Mouse (Mus musculus) limb, embryonic 14.5 days (tissue): ENCODE data around the gene Xrn1. TPM values are rescaled to one million over a fixed set of nuclear protein-coding genes. Genes with fewer than 3 reads are reported as not detected.

Experiments
- ATAC-seq: fragments of 200-750 bp; cut with Nextera tagmentation; 2 replicates; pipeline ENCODE4 v1.8.0; 2017; ENCODE audit warnings: low read depth, moderate number of reproducible peaks, moderate TSS enrichment; ENCODE audit not compliant: low FRiP score
- DNase-seq: peaks from one replicate; pipeline ENCODE4 v3.0.0-alpha.2; 2015; ENCODE audit warnings: low spot score
- H3K27ac ChIP-seq: fragments of 300-500 bp; sonication (generic); replicated peaks from 2 replicates; pipeline ENCODE4 v1.5.1; 2014; ENCODE audit warnings: low read depth, mild to moderate bottlenecking, low read length, moderate library complexity, mixed read lengths
- H3K27me3 ChIP-seq: fragments of 300-500 bp; sonication (generic); 2 replicates; pipeline ENCODE4 v1.6.1; 2014; ENCODE audit warnings: low read length, mixed read lengths; ENCODE audit not compliant: control insufficient read depth, insufficient read depth
- H3K36me3 ChIP-seq: fragments of 300-500 bp; sonication (generic); 2 replicates; pipeline ENCODE4 v1.6.1; 2014; ENCODE audit warnings: mild to moderate bottlenecking, low read length, moderate library complexity, mixed read lengths; ENCODE audit not compliant: control insufficient read depth, insufficient read depth
- H3K4me1 ChIP-seq: fragments of 300-500 bp; sonication (generic); 2 replicates; pipeline ENCODE4 v1.6.1; 2014; ENCODE audit warnings: antibody characterized with exemption, low read length, mixed read lengths; ENCODE audit not compliant: control insufficient read depth, insufficient read depth
- H3K4me2 ChIP-seq: fragments of 300-500 bp; sonication (generic); replicated peaks from 2 replicates; pipeline ENCODE4 v1.6.1; 2014; ENCODE audit warnings: low read depth, mild to moderate bottlenecking, low read length, moderate library complexity; ENCODE audit not compliant: severe bottlenecking
- H3K4me3 ChIP-seq: fragments of 300-500 bp; sonication (generic); replicated peaks from 2 replicates; pipeline ENCODE4 v1.5.1; 2014; ENCODE audit warnings: low read length
- H3K9ac ChIP-seq: fragments of 300-500 bp; sonication (generic); 2 replicates; pipeline ENCODE4 v1.6.1; 2014; ENCODE audit warnings: mild to moderate bottlenecking, low read depth, low read length, moderate library complexity; ENCODE audit not compliant: severe bottlenecking
- H3K9me3 ChIP-seq: fragments of 300-500 bp; sonication (generic); 2 replicates; pipeline ENCODE4 v1.6.1; 2016; ENCODE audit warnings: low read length; ENCODE audit not compliant: control insufficient read depth
- POLR2A ChIP-seq: fragments of 200-500 bp; IDR thresholded peaks from 2 replicates; pipeline ENCODE4 v1.8.0; 2012; ENCODE audit warnings: inconsistent platforms, mild to moderate bottlenecking, moderate library complexity, borderline replicate concordance; ENCODE audit not compliant: insufficient read depth, insufficient read length; ENCODE audit errors: extremely low read depth
- WGBS: fragments of 180-500 bp; shearing (Covaris S2); extraction: QIAGEN DNeasy Blood & Tissue Kit; methylation state at CpG from one replicate; pipeline ENCODE4 v1.1.7; 2014; 5-methylcytosine and 5-hydroxymethylcytosine counted together
- polyA plus RNA-seq, 2 experiments: library from polyadenylated mRNA; depleted of rRNA in 1 of 2; stranded (reverse) in 1 of 2; unstranded in 1 of 2; fragments of >200 nt; fragmentation: Nextera tagmentation in 1 of 2; extraction: Ambion mirVana in 1 of 2; gene quantifications; 2 replicates each; pipeline versions ENCODE4 v1.2.1 to v1.2.3; 2012 to 2014

Gene Xrn1
- polyA plus RNA-seq, 2 experiments, result 14.7 to 18.4 TPM

DNA sequence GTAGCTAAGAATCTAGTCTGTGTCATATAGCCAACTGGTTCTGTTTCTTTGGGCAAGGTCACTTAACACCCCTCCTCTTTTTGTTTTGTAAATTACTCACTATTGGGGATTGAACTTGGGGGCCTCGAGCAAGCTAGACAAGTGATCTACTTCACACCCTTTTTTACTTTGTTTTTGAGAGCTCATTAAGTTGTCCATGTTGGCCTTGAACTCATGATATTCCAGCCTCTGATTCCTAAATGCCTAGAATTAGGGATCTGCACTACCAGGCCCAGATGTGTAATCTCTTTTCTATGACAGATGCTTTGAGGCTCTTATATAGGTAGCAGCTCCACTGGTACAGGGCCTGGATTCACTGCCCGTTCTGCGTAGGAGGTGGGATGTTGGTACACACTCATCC, 89.7 kb downstream of the Xrn1 start:
- no peaks in the 10 kb centered on the region for H3K4me1 ChIP-seq
- no peak overlapping the region for H3K4me2 ChIP-seq
- H3K4me3 ChIP-seq, result no peak overlapping the region
- ATAC-seq (no peak), DNase-seq (no peak)
- TF ChIP-seq POLR2A, result no peak
- H3K9ac ChIP-seq, result no peak overlapping the region
- peaks cover 74% of the 10 kb centered on the region for H3K36me3 ChIP-seq
- 95% methylated on average over 3 of the region's 3 CpGs for WGBS
- no peaks in the 10 kb centered on the region for H3K27me3 ChIP-seq
- 0 out of 2 replicates have a peak, but pooled peaks cover under 1% of the 10 kb centered on the region for H3K9me3 ChIP-seq
- H3K27ac ChIP-seq, result no peak overlapping the region

DNA sequence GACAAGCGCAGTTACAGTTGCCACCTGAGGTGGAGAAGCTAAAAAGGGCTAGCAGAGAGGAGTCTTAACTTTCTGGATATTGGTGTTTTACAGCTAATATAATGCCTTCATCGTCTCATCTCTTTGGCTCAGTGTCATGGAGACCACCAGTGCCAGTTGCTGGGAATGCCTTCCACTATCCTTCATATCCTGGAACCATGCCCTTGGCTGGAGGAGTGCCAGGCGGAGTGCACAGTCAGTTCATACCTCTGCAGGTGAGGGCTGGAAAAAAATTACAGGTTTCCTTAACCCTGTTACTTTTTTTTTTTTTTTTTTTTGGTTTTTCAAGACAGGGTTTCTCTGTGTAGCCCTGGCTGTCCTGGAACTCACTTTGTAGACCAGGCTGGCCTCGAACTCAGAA, 96.9 kb downstream of the Xrn1 start:
- Histone ChIP-seq H3K9ac (no peak overlapping the region), H3K9me3 (0 out of 2 replicates have a peak, but pooled peaks cover 8% of the 10 kb centered on the region), H3K36me3 (peaks cover 70% of the 10 kb centered on the region), H3K4me2 (no peak overlapping the region), H3K27ac (no peak overlapping the region), H3K4me3 (no peak overlapping the region), H3K4me1 (no peaks in the 10 kb centered on the region), H3K27me3 (no peaks in the 10 kb centered on the region)
- 98% methylated on average over 4 of the region's 4 CpGs for WGBS
- ATAC-seq, result no peak
- no peak for TF ChIP-seq POLR2A
- no peak for DNase-seq

DNA sequence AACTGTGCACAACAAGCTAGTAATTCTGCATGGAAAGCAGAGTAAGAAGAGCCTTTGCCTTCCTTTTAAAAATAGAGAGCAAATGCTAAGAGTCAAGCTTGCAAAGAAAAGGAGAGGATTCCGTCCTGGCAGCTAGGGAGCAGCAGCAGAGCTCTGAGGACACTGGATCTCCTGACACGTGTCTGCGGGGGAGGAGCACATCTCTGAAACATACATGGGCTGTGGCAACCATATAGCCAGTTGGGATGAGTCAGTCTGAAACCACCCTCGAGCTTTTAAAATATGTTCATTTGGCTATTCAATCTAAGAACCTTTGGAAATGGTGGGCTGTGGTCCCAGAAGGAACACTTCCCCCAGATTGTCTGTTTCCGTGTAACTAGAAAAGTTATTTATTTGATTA, 100.3 kb downstream of the Xrn1 start:
- ATAC-seq (no peak), DNase-seq (no peak)
- Histone ChIP-seq H3K9me3 (0 out of 2 replicates have a peak, but pooled peaks cover 3% of the 10 kb centered on the region), H3K27ac (no peak overlapping the region), H3K4me2 (no peak overlapping the region), H3K9ac (no peak overlapping the region), H3K27me3 (no peaks in the 10 kb centered on the region), H3K4me1 (no peaks in the 10 kb centered on the region), H3K4me3 (no peak overlapping the region), H3K36me3 (peaks cover 58% of the 10 kb centered on the region)
- no peak for TF ChIP-seq POLR2A
- 88% methylated on average over 5 of the region's 5 CpGs for WGBS

DNA sequence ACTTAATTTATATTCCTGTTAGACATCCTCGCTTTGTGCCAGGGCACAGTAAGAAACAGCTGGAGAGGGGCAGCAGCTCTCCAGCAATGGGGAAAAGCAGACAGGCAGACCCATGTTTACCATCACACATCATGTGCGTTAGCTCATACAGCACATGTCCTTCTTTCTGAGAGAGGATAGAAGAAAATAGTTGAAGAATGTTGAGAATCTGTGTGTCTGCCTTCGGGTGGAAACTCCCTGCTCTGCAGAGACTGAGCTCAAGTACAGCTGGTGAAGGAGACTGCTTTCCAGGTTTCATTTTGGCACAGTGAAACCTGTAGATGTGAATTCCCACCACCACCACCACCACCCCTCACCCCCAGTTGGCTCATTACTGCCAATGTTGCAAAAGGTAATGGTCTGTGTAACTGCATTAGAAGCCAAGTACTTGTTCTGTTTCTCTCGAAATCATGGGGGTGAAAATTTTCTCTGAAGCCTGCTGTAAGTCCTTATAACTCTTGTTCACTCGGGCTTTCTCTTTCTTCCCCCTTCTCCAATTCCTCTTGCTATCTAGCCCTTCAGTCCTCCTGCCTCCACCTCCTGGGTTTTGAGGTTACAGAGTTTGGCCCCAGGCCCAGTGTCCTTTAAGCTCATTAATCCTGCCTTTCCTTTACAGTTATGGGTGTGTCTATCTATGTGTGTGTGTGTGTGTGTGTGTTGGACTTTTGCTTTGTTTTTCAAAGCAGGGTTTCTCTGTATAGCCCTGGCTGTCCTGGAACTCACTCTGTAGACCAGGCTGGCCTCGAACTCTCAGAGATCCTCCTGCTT, 102.1 kb downstream of the Xrn1 start:
- WGBS, result 78% methylated on average over 6 of the region's 6 CpGs
- no peak for TF ChIP-seq POLR2A
- Histone ChIP-seq H3K4me1 (no peaks in the 10 kb centered on the region), H3K9me3 (no peaks in the 10 kb centered on the region), H3K27me3 (no peaks in the 10 kb centered on the region), H3K27ac (no peak overlapping the region), H3K36me3 (peaks cover 40% of the 10 kb centered on the region), H3K4me2 (no peak overlapping the region), H3K9ac (no peak overlapping the region), H3K4me3 (no peak overlapping the region)
- DNase-seq (peak; percentile 9), ATAC-seq (no peak)

DNA sequence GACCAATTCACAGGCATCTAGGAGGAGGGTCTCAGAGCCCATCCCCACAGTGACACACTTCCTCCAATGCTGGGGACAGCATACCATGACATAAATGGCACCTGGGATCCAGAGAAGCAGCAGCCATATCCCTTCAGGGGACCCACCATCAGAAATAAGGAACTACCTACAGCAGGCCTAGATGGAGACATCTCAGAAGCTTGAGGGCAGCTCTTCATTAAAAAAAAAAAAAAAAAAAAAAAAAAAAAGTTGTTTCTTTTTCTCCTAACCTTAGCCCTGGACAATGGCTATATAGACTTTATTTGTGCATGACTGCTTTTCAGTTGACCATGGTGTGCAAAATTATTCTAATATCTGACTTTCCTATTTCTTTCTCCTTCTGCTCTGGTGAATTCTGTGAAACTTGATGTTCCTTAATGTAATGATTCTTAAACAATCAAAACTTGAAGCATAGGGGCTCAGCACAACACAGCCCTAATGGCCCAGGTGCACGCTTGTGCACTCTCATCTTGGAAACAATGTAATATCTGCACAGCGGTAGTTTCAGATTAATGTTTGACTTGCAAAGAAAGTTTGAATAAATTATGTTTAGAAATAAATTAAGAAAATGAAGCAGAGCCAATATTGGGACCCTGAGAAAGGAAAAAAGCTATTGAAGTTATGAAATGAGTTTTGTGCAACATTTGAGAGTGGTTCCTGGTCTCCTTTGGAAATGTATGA, 108.7 kb downstream of the Xrn1 start:
- no peak for DNase-seq
- no peak for TF ChIP-seq POLR2A
- H3K9me3 ChIP-seq, result no peaks in the 10 kb centered on the region
- no peak overlapping the region for H3K9ac ChIP-seq
- WGBS, result 84% methylated on average over 2 of the region's 2 CpGs
- H3K4me2 ChIP-seq, result no peak overlapping the region
- no peak overlapping the region for H3K27ac ChIP-seq
- peaks cover 8% of the 10 kb centered on the region for H3K36me3 ChIP-seq
- no peak for ATAC-seq
- H3K27me3 ChIP-seq, result no peaks in the 10 kb centered on the region
- H3K4me3 ChIP-seq, result no peak overlapping the region
- no peaks in the 10 kb centered on the region for H3K4me1 ChIP-seq
